Mouse (Mus musculus) spleen, adult 2 months (tissue): ENCODE measurements around the gene Iqub.

Source experiments
- CTCF ChIP-seq: fragments of 200-500 bp; IDR thresholded peaks from 2 replicates; pipeline ENCODE4 v1.5.1; 2011; ENCODE audit warnings: mild to moderate bottlenecking, inconsistent platforms; ENCODE audit not compliant: insufficient read depth, insufficient read length, insufficient replicate concordance; ENCODE audit errors: extremely low read depth
- POLR2A ChIP-seq: fragments of 200-500 bp; IDR thresholded peaks from 2 replicates; pipeline ENCODE4 v1.6.1; 2011; ENCODE audit warnings: low read depth, low read length, inconsistent platforms

DNA sequence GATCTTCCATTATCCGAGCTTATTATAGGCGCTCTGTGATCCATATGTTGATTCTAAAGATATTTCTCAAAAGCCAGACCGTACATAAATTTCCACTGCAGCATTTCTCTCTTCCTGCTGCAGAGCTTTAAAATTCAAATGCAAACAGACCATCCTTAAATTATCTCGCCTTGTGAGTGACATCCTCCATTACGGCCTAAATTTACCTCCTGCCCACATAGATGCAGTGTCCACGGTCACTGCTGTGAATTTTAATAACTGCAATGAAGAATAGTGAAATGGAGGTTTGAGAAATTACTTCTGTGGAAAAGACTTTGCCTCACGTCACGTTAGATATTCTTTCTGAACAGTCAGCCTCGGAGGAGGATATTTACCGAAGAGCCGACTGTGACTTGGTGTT is 98.8 kb downstream of the Iqub start:
- TF ChIP-seq POLR2A (no peak), CTCF (no peak)
